Mouse (Mus musculus) myocyte (in vitro differentiated cells): ENCODE data around the gene Plxnc1. TPM values are rescaled to one million over a fixed set of nuclear protein-coding genes. Genes with fewer than 3 reads are reported as not detected.

Source experiments
- H3K27me3 ChIP-seq: one replicate; pipeline ENCODE4 v1.6.1; 2011; ENCODE audit not compliant: control insufficient read depth, insufficient read depth, insufficient read length
- H3K36me3 ChIP-seq: one replicate; pipeline ENCODE4 v1.6.1; 2011; ENCODE audit not compliant: control insufficient read depth, insufficient read depth
- H3K4me2 ChIP-seq: one replicate; pipeline ENCODE4 v1.6.1; 2011; ENCODE audit warnings: low read depth, control low read depth
- H3K4me3 ChIP-seq: one replicate; pipeline ENCODE4 v1.5.1; 2011; ENCODE audit warnings: mild to moderate bottlenecking, control low read depth, moderate library complexity
- H3K79me2 ChIP-seq: one replicate; pipeline ENCODE4 v1.6.1; 2011; ENCODE audit not compliant: control insufficient read depth, insufficient read depth
- H3ac ChIP-seq: one replicate; pipeline ENCODE4 v1.6.1; 2011; ENCODE audit not compliant: control insufficient read depth, insufficient read length
- CEBPB ChIP-seq: IDR thresholded peaks from 2 replicates; pipeline ENCODE4 v1.6.1; 2011; ENCODE audit warnings: mild to moderate bottlenecking, moderate library complexity; ENCODE audit not compliant: poor library complexity, insufficient read depth, severe bottlenecking
- E2F4 ChIP-seq: IDR thresholded peaks from one replicate; pipeline ENCODE4 v1.6.1; 2011; ENCODE audit warnings: mild to moderate bottlenecking, control low read depth, moderate library complexity; ENCODE audit not compliant: insufficient read depth
- MAX ChIP-seq: IDR thresholded peaks from one replicate; pipeline ENCODE4 v1.6.1; 2011; ENCODE audit warnings: low read depth, mild to moderate bottlenecking, control low read depth
- MYOD1 ChIP-seq, 3 experiments: IDR thresholded peaks; one replicate each; pipeline ENCODE4 v1.6.1; 2011; ENCODE audit warnings: control low read depth in 2 of 3, low read depth in 2 of 3, mild to moderate bottlenecking in 2 of 3, moderate library complexity in 1 of 3; ENCODE audit not compliant: insufficient read length in 2 of 3, control insufficient read depth in 1 of 3
- MYOG ChIP-seq, 3 experiments: IDR thresholded peaks; one replicate each; pipeline ENCODE4 v1.6.1; 2011; ENCODE audit warnings: control low read depth in 2 of 3, low read depth in 2 of 3, mild to moderate bottlenecking in 2 of 3; ENCODE audit not compliant: insufficient read length in 2 of 3, control insufficient read depth in 1 of 3, insufficient read depth in 1 of 3
- POLR2A ChIP-seq: IDR thresholded peaks from one replicate; pipeline ENCODE4 v1.6.1; 2011; ENCODE audit warnings: low read depth, mild to moderate bottlenecking, control low read depth, moderate library complexity; ENCODE audit not compliant: insufficient read length
- POLR2AphosphoS2 ChIP-seq: IDR thresholded peaks from one replicate; pipeline ENCODE4 v1.6.1; 2011; ENCODE audit warnings: low read depth, control low read depth; ENCODE audit not compliant: insufficient read length
- REST ChIP-seq: IDR thresholded peaks from one replicate; pipeline ENCODE4 v1.6.1; 2011; ENCODE audit warnings: mild to moderate bottlenecking, control low read depth, moderate library complexity; ENCODE audit not compliant: insufficient read depth, insufficient read length
- SRF ChIP-seq: IDR thresholded peaks from one replicate; pipeline ENCODE4 v1.6.1; 2011; ENCODE audit warnings: low read depth; ENCODE audit not compliant: control insufficient read depth, insufficient read length
- TCF12 ChIP-seq: IDR thresholded peaks from one replicate; pipeline ENCODE4 v1.6.1; 2011; ENCODE audit warnings: mild to moderate bottlenecking, control low read depth; ENCODE audit not compliant: poor library complexity, insufficient read depth, severe bottlenecking
- TCF3 ChIP-seq: IDR thresholded peaks from one replicate; pipeline ENCODE4 v1.6.1; 2011; ENCODE audit warnings: low read depth, control low read depth; ENCODE audit not compliant: insufficient read length
- USF1 ChIP-seq: IDR thresholded peaks from one replicate; pipeline ENCODE4 v1.6.1; 2011; ENCODE audit warnings: low read depth, mild to moderate bottlenecking, control low read depth, moderate library complexity
- polyA plus RNA-seq: library from polyadenylated mRNA; unstranded; fragments of >200 nt; fragmentation: generic; extraction: Trizol; gene quantifications from one replicate; pipeline ENCODE4 v1.2.1, GENCODE M21; 2012; ENCODE audit warnings: missing spikeins

Plxnc1 gene
- polyA plus RNA-seq, 1 experiment: not detected

GRCm38 (mm10) chr10:94911102-94911501 is 33.5 kb downstream of the Plxnc1 start:
- H3K36me3 ChIP-seq: no peaks in the 10 kb centered on the region
- H3ac ChIP-seq: no peak overlapping the region
- H3K4me3 ChIP-seq: no peak overlapping the region
- no peak overlapping the region for H3K4me2 ChIP-seq
- TF ChIP-seq TCF3: no peak
- no peak for TF ChIP-seq CEBPB
- no peak for TF ChIP-seq TCF12
- no peak for TF ChIP-seq POLR2AphosphoS2
- TF ChIP-seq MAX: no peak
- no peak for TF ChIP-seq SRF
- no peak for TF ChIP-seq E2F4
- no peak for TF ChIP-seq REST
- no peak for TF ChIP-seq POLR2A
- no peak for TF ChIP-seq MYOD1 (IDR thresholded peaks at IDR 0.05; ENCODE audit: control insufficient read depth in 1 of 3, insufficient read length in 2 of 3, low read depth in 2 of 3)
- TF ChIP-seq MYOG (IDR thresholded peaks at IDR 0.05; ENCODE audit: control insufficient read depth in 1 of 3, insufficient read depth in 1 of 3, insufficient read length in 2 of 3, low read depth in 2 of 3): no peak
- TF ChIP-seq USF1: no peak
- peaks cover under 1% of the 10 kb centered on the region for H3K27me3 ChIP-seq
- no peaks in the 10 kb centered on the region for H3K79me2 ChIP-seq

- Histone ChIP-seq H3K4me3 (no peak overlapping the region), H3K36me3 (no peaks in the 10 kb centered on the region), H3ac (no peak overlapping the region), H3K27me3 (peaks cover 5% of the 10 kb centered on the region), H3K79me2 (no peaks in the 10 kb centered on the region), H3K4me2 (no peak overlapping the region)
- TF ChIP-seq SRF: no peak
- TF ChIP-seq POLR2A: no peak
- no peak for TF ChIP-seq MAX
- TF ChIP-seq MYOG (IDR thresholded peaks at IDR 0.05; ENCODE audit: control insufficient read depth in 1 of 3, insufficient read depth in 1 of 3, insufficient read length in 2 of 3, low read depth in 2 of 3): no peak
- TF ChIP-seq USF1: no peak
- no peak for TF ChIP-seq TCF3
Observed at GRCm38 (mm10) chr10:94910570-94910969, 34.1 kb downstream of the Plxnc1 start.

GRCm38 (mm10) chr10:94909789-94910188 is 34.8 kb downstream of the Plxnc1 start:
- no peak overlapping the region for H3K4me2 ChIP-seq
- peaks cover 7% of the 10 kb centered on the region for H3K27me3 ChIP-seq
- no peak overlapping the region for H3ac ChIP-seq
- no peaks in the 10 kb centered on the region for H3K79me2 ChIP-seq
- H3K4me3 ChIP-seq: no peak overlapping the region
- no peaks in the 10 kb centered on the region for H3K36me3 ChIP-seq
- TF ChIP-seq MAX: no peak
- TF ChIP-seq TCF12: no peak
- TF ChIP-seq CEBPB: no peak
- no peak for TF ChIP-seq TCF3
- no peak for TF ChIP-seq E2F4
- no peak for TF ChIP-seq USF1

- no peak overlapping the region for H3ac ChIP-seq
- no peaks in the 10 kb centered on the region for H3K36me3 ChIP-seq
- no peak overlapping the region for H3K4me2 ChIP-seq
- no peaks in the 10 kb centered on the region for H3K79me2 ChIP-seq
- H3K27me3 ChIP-seq: peaks cover 7% of the 10 kb centered on the region
- TF ChIP-seq MYOD1 (IDR thresholded peaks at IDR 0.05; ENCODE audit: control insufficient read depth in 1 of 3, insufficient read length in 2 of 3, low read depth in 2 of 3): no peak
- no peak for TF ChIP-seq MYOG (IDR thresholded peaks at IDR 0.05; ENCODE audit: control insufficient read depth in 1 of 3, insufficient read depth in 1 of 3, insufficient read length in 2 of 3, low read depth in 2 of 3)
- TF ChIP-seq CEBPB: no peak
- H3K4me3 ChIP-seq: no peak overlapping the region
Observed at GRCm38 (mm10) chr10:94908976-94909717, 35.5 kb downstream of the Plxnc1 start.

GRCm38 (mm10) chr10:94905689-94906473 is 38.8 kb downstream of the Plxnc1 start:
- no peaks in the 10 kb centered on the region for H3K36me3 ChIP-seq
- no peak overlapping the region for H3K4me2 ChIP-seq
- no peaks in the 10 kb centered on the region for H3K79me2 ChIP-seq
- no peak for TF ChIP-seq MAX
- no peak for TF ChIP-seq TCF12
- no peak for TF ChIP-seq SRF
- no peak for TF ChIP-seq POLR2AphosphoS2
- no peak for TF ChIP-seq E2F4
- TF ChIP-seq CEBPB: no peak
- no peak for TF ChIP-seq MYOD1 (IDR thresholded peaks at IDR 0.05; ENCODE audit: control insufficient read depth in 1 of 3, insufficient read length in 2 of 3, low read depth in 2 of 3)
- no peak for TF ChIP-seq POLR2A
- no peak for TF ChIP-seq TCF3
- no peak for TF ChIP-seq REST
- no peak for TF ChIP-seq MYOG (IDR thresholded peaks at IDR 0.05; ENCODE audit: control insufficient read depth in 1 of 3, insufficient read depth in 1 of 3, insufficient read length in 2 of 3, low read depth in 2 of 3)
- TF ChIP-seq USF1: no peak
- peaks cover 11% of the 10 kb centered on the region for H3K27me3 ChIP-seq
- H3K4me3 ChIP-seq: no peak overlapping the region
- no peak overlapping the region for H3ac ChIP-seq
